Mouse (Mus musculus) layer of hippocampus, postnatal 10 days (tissue): Measurements from ENCODE around the gene Slf2. TPM values are rescaled to one million over a fixed set of nuclear protein-coding genes. Genes with fewer than 3 reads are reported as not detected.

ENCODE experiments used
- DNase-seq, 2 experiments: peaks; one replicate each; pipeline ENCODE4 v3.0.0; 2021; ENCODE audit warnings: low spot score in 2 of 2
- total RNA-seq, 2 experiments: library from RNA; stranded (reverse); gene quantifications; 2 replicates each; pipeline ENCODE4 v1.2.3; 2021

Slf2 gene
- total RNA-seq, 2 experiments from 2014 or later = 32.4 to 35.3 TPM

GRCm38 (mm10) chr19:44907851-44908690 lies 22.9 kb upstream of the Slf2 start:
- peak; percentile 35 to 53 for DNase-seq

- no peak for DNase-seq
Observed at GRCm38 (mm10) chr19:44908836-44909460, 22.0 kb upstream of the Slf2 start.

- no peak for DNase-seq
Observed at GRCm38 (mm10) chr19:44914481-44915249, 16.3 kb upstream of the Slf2 start.

DNA sequence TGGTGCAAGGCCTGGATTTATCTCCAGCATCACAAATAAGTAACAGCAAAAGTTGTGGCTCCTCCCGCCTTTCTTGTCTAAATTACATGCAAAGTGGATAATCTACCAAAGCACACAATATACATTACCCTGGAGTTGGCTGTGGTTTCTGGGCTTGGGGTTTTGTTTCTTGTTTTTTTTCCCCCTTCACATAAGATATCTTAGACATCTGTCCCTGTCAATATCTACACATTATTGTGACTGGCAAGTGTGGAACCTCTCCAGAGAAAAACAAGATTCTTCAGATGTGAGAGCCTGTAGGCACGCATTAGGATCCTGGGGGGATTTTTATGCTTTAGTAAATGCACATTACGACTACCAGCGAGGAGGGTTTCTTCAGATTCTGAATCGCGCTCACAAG lies 12.8 kb upstream of the Slf2 start:
- no peak for DNase-seq

DNA sequence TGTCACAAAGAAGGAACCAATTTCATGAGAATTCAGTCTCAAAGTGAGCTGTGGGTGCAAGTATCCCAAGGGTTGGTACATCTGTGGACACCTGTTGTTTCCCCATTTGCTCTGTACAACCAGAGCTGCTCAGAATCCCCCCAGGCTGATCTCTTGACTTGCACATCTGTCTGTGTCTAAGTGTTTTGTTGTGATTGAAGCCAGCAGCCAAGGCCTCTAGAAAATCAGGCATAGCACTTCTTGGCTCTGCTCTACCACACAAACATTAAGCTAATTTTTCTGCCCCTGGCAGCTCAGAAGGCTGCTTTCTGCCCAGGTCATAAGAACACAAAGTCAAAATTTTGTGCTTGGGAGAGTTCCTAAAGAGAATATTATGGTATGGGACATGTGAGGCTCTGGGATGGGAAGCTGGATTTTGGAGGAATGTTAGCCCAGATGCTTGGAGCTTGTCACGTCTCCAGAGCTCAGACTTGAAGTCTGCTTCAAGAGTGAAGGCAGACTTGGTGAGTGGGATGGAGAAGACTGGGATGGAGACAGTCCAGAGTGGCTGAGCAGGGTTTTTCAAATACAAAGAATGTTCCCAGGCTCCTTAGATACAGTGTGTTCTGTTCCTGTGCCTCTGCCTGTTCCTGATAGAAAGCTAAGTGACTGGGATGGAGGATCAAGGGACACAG lies 9.3 kb upstream of the Slf2 start:
- DNase-seq = no peak

GRCm38 (mm10) chr19:44922521-44922920 lies 8.4 kb upstream of the Slf2 start:
- no peak for DNase-seq

DNA sequence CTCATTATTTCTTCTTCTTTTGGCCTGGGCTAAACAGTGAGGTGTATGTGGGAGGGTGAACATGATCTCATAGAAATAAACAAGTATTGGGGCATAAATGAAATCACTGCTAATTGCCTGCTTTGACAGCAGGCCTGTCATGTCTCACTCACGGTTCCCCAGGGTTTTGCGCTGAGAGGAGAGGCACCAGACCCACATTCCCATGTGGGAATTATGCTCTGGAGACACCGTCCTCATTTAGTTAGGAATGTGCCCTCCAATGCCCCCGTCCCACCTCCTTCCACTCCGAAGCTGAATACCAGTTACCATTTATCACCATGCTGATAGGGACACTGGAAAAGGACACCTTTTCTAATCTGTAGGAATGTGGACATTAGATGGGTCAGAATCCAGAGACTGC lies 6.3 kb upstream of the Slf2 start:
- no peak for DNase-seq

GRCm38 (mm10) chr19:44926781-44927180 lies 4.2 kb upstream of the Slf2 start:
- no peak for DNase-seq

DNA sequence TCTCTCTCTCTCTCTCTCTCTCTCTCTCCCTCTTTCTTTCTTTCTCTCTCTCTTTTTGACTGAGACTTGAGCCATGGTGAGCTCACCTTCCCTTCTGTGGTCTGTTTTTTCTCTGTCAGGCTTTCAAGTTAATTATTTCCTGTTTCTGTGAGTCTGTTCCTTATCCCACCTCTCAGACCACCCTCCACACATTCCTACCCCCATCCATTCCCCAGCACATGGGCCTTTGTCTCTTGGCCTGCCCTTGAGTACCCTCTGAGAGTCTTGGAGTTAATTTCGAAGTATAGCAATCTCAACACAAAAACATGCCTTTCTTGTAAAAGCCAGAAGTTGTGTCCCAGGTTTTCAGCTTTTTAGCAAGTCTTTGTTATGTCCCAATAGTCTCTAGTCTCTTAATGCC lies 3.7 kb upstream of the Slf2 start:
- no peak for DNase-seq

DNA sequence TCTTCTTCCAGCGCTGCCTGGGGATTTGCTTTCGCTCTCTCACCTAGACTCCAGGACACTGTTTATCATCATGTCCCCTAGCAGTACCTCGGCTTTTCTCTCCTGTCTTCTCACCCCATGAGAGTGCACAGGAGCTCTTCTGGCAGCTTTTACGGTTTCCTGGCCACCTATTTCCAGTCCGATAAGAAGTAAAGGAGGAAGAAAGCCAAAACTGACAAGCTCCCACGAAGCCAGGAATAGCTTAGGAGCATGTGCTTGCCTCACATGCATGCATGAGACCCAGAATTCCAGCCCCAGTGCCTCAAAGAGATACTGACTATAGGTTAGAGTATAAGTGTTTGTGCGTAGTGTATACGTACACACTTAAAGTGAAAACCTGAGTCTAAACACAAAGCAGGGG lies 2.8 kb upstream of the Slf2 start:
- no peak for DNase-seq

DNA sequence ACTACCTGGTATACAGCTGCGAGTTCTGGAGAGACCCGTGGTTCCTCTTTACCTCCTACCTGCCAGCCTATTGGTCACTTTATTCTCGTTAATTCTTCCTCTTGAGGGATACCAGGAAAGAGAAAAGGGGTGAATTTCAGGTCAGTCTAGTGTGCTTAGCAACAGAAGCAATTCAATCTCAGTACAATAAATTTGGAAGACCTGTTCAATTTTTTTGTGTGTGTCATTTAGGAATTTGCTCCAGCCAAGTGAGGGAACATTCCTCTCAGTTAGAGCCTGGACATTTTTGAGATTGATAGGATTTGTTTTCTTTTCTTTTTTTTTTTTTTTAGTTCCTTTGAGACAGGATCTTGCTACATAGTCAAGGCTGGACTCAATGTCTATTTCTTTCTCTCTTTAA lies 1.7 kb upstream of the Slf2 start:
- DNase-seq = no peak

GRCm38 (mm10) chr19:44929663-44930062 lies 1.3 kb upstream of the Slf2 start:
- DNase-seq = no peak

DNA sequence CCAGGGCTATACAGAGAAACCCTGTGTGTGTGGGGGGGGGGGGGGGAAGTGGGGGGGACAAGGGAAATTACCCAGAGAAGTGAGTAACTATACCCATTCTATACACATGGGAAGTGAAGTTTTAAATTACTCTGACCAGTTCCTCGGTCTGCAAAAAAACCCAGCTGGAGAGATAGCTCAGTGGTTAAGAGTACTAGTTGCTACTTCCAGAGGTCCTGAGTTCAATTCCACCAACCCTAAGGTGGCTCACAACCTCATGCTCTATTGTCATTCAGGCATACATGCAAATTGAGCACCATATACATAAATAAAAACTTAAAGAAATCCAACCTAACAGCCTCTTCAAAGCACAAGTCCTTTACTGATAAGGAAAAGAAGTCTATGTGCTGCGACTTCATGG lies 829 bp upstream of the Slf2 start:
- DNase-seq = no peak

GRCm38 (mm10) chr19:44931454-44931759 lies 456 bp downstream of the Slf2 start:
- peak; percentile 79 to 86 for DNase-seq

DNA sequence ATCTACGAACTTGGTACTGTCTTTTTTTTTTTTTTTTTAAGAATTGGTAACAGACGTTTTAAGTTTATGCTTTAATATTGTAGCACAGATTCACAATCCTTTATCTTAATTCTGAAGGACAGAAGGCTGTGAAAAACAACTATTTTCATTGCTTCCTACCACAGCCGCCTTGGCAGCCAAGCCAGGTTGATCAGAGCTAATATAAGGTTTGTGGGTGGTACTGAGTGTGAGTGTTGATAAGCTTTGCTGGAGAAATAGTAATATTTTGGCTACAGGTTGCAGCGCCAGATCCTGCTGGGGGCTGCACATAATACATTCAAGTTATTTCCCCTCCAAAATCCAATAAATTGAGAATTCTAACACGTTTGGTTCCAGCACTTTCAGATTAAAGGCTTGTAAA lies 1.1 kb downstream of the Slf2 start:
- DNase-seq = peak in 1 of 2 experiments; percentile 23

DNA sequence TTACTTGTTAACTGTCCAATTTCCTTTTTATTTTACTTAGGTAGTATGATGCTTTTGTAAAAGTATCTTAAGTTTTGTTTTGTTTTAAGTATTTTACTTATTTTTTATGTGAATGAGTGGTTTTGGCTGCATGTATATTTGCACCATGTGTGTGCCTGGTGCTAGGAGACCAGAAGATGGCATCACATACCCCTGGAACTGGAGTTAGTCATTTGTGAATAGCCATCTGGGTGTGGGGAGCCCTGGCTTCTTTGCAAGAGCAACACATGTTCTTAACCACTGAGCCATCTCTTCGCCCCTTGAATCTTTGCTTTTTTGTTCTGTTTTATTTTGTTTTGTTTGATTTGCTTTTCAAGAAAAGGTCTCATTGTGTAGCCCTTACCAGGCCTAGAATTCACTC lies 2.2 kb downstream of the Slf2 start:
- peak in 1 of 2 experiments; percentile 11 for DNase-seq

DNA sequence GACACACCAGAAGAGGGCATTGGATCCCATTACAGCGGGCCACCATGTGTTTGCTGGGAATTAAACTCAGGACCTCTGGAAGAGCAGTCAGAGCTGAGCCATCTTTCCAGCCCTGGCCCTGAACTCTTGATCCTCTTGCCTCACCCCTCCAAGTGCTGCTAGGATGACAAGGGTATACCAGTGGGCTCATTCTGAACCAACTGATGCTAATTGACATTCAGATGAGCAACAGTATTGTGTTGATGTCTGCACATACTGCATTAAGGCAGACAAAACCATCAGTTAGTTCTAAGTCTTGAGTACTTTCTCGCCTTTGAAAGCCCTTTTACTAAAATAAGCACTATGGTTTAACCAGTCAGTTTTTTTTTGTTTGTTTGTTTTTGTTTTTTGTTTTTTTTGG lies 28.7 kb downstream of the Slf2 start:
- DNase-seq = no peak

- no peak for DNase-seq
Observed at GRCm38 (mm10) chr19:44965978-44966377, 35.0 kb downstream of the Slf2 start.

DNA sequence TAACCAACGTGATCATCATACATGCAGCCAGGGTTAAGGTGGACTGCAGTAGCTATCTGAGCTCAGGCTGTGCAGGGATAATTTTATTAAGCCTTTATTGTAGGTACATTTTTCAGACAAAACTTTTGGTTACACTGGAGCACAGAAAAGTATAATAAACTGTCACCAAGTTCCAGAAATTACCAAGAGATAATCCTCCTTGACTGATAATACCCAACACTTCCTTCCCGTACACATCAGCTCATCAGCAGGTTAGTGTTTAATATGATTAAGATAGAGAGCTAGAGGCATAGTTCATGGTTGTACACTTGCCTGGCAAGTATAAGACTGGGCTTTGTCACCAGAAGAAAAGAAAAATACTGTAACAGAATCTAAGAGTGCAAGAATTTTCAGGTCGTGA lies 37.4 kb downstream of the Slf2 start:
- DNase-seq = no peak

DNA sequence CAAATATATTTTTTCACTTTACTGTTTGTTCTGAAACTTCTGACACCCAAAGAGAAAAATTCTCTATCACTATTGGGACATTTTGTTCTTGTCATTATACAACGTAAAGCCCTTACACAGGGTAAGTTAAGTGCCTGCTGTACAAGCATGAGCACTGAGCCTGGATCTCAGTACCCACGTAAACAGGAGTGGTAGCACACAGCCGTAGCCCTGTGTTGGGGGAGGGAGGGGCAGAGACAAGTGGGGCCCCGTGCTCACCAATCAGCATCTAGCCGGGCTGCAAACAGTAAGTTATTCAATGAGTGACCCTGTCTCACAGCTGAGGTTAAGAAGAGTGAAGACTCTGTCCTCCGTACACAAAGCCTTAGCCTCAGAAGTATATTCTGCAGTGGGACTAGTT lies 45.7 kb downstream of the Slf2 start:
- DNase-seq = no peak

DNA sequence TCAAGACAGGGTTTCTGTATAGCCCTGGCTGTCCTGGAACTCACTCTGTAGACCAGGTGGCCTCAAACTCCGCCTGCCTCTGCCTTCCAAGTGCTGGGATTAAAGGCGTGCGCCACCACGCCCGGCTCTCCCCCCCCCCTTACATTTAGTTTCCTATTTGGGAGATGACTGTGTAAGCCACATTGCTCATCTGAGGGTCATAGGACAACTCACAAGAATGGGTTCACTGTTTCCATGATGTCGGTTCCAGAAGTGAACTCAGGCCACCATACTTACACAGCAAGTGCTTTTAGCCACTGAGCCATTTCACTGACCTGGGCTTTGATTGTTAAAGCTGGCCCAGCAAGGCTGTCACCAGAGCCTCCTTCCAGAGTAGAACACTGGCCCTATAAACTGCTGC lies 46.2 kb downstream of the Slf2 start:
- DNase-seq = no peak

DNA sequence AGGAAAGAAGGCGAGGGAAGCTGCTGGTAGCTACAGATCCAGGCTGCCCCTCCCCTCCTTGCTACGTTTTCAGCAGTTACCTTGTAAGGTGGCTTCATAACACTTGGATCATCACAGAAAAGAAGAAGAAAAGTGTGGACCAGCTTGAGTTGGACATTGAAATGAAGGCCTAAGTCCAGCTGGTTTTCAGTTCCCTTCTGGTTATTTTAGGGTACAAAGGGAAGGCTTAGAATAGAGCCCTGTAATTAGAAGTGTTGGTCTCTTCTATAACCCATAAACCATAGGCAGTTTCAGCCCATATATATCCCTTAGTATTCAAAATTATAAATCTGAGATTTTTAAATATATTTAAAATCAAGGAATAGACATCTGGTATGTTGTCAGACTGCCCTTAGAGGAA lies 49.8 kb downstream of the Slf2 start:
- no peak for DNase-seq
